Mouse (Mus musculus) macrophage (primary cell): ENCODE data around the gene Hoxb4. TPM values are rescaled to one million over a fixed set of nuclear protein-coding genes. Genes with fewer than 3 reads are reported as not detected.

Experiments
- H3K27ac ChIP-seq: fragments of 350-480 bp; formaldehyde crosslinking; 2 replicates; pipeline ENCODE4 v1.9.0; 2021
- H3K36me3 ChIP-seq: fragments of 350-480 bp; formaldehyde crosslinking; 2 replicates; pipeline ENCODE4 v1.9.0; 2021; ENCODE audit errors: inconsistent target
- H3K4me3 ChIP-seq: fragments of 350-480 bp; formaldehyde crosslinking; 2 replicates; pipeline ENCODE4 v1.9.0; 2021; ENCODE audit errors: inconsistent target
- H3K79me2 ChIP-seq: fragments of 350-480 bp; formaldehyde crosslinking; 2 replicates; pipeline ENCODE4 v1.9.0; 2021; ENCODE audit errors: inconsistent target
- WGBS: methylation state at CpG from one replicate; pipeline ENCODE4 v1.1.7; 2026; ENCODE audit warnings: inconsistent platforms; ENCODE audit not compliant: missing documents; 5-methylcytosine and 5-hydroxymethylcytosine counted together
- polyA plus RNA-seq: library from polyadenylated mRNA; stranded (reverse); fragments of 250-400 nt; gene quantifications from 3 replicates; pipeline ENCODE4 v1.2.4, GENCODE M21; 2018; ENCODE audit warnings: inconsistent platforms
- total RNA-seq, 78 experiments: library from RNA; depleted of rRNA; stranded (reverse); fragments of 250-400 nt; gene quantifications; 1 replicate in 9 of 78; 2 replicates in 24 of 78; 3 replicates in 43 of 78; 4 replicates in 2 of 78; pipeline ENCODE4 v1.2.4; 2018; ENCODE audit warnings: inconsistent platforms in 56 of 78

Hoxb4 gene
- total RNA-seq (2018; cell fraction: chromatin; rRNA removed) = 10 to 100 TPM in 12 of 26 experiments, 1 to 10 TPM in 14; 3.7 to 24.5 (median 9.3) TPM
- 1 to 10 TPM; 1.5 to 5.3 (median 3.4) TPM for total RNA-seq (2018; cell fraction: cytosol; rRNA removed)
- total RNA-seq (2018; cell fraction: nucleus; rRNA removed) = 10 to 100 TPM in 16 of 26 experiments, 1 to 10 TPM in 10; 6.3 to 26.9 (median 10.9) TPM
- 3.3 to 7.4 TPM (median 4.1 TPM) in 3 replicates for polyA plus RNA-seq

DNA sequence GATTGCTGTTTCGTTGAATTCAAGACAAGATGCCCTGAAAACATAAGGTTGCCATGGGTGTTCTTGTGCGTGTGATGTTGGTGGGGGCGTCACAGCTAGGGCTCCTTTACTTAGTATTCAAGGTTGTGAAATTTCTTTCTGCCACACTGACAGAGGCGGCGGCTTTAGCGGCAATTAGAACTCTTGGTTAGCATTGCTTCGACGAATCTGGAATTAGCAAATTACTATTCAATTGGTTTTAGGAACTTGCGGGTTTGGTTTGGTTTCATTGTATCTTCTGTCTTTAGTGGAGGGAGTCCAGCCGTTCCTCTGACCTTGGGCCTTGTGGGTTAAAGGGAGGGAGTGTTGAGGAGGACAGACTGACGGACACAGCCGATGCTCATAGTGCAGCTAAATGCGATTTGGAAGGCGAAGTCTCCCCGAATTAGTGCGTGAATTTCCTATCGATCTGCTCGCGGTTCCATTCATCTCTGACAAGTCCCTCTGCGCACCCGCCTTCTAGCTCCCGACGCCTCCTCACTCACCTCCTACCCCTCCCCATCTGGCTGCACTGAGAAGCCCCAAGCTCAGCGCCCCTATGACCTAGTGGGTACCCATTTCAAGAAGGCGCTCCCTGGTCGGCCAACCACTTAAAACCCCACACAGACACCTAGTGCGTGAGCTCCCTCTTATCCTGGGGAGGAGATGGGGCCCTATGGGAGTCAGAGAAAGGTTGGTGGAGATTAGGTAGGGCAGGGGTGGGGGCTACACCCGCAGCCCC is at the start of gene Hoxb4:
Hoxb4 (plus strand) TSS at position 660 of the 760 bp plus-strand sequence.
- Histone ChIP-seq H3K36me3 (no peaks in the 10 kb centered on the region), H3K79me2 (peaks cover 14% of the 10 kb centered on the region; the same call in 1 of the 2 replicates), H3K27ac (peak within 1 kb of the TSS; percentile 69), H3K4me3 (peak within 1 kb of the TSS; percentile 81)
- WGBS = 31% methylated on average over 28 of the region's 28 CpGs

DNA sequence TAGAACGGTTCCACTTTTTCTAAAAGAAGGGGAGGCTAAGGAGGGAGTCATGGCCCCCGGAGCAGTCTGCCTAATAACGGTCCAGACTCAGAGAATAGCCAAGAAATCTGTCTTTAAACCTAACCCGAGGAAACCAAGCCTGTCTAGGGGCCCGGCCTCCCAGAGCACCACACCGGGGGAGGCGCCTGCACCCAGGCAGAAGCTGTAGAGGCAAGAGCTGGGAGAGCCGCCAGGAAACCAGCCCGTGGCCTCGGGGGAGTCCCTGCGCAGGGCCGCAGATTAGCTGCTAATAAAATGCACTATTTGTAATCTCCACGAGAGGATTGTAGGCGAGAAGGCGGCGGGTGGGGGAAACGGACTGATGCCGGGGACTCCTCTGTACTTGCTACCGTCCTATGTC is 48.2 kb upstream of the Hoxb4 start:
- no peak overlapping the region for H3K4me3 ChIP-seq
- no peak overlapping the region for H3K27ac ChIP-seq
- WGBS = 4% methylated on average over 19 of the region's 19 CpGs
- no peaks in the 10 kb centered on the region for H3K79me2 ChIP-seq
- H3K36me3 ChIP-seq = no peaks in the 10 kb centered on the region

DNA sequence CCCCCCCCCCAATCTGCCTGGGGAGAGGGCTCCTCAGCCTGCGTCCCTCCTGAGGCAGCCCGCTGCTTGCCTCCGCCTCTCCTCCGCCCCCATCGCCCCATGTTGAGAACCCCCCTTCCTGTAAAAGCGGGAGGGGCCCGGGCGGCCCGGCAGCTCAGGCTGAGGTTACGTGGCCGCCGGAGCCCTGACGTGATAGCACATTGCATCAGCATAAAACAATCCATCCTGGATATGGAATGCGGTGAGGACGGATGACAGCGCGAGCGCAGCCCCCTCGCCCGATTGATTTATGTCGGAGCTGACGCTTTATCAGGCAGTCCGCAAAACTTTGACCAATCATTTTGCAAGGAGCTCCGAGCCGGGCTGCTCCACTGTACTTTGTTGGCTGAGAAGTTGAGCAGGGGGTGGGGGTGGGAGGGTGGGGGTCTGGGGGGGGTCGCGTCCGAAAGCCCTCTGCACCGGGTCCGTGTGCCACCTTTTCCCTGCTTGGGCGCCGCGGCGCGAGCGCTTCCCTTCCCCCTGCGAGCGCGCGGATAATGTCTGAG is 47.0 kb upstream of the Hoxb4 start, which contains the start of gene Hoxb9:
Hoxb9 (plus strand) TSS at position 462 of the 545 bp plus-strand sequence.
- 2% methylated on average over 36 of the region's 40 CpGs for WGBS
- H3K79me2 ChIP-seq = no peaks in the 10 kb centered on the region
- no peak within 1 kb of the TSS for H3K27ac ChIP-seq
- H3K36me3 ChIP-seq = no peaks in the 10 kb centered on the region
- no peak within 1 kb of the TSS for H3K4me3 ChIP-seq

DNA sequence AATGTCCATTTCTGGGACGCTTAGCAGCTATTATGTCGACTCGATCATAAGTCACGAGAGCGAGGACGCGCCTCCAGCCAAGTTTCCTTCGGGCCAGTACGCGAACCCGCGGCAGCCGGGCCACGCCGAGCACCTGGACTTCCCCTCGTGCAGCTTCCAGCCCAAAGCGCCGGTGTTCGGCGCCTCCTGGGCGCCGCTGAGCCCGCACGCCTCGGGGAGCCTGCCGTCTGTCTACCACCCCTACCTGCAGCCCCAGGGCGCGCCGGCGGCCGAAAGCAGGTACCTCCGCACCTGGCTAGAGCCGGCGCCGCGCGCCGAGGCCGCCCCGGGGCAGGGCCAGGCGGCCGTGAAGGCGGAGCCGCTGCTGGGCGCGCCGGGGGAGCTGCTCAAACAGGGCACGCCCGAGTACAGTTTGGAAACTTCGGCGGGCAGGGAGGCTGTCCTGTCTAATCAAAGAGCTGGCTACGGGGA is 46.5 kb upstream of the Hoxb4 start:
- no peaks in the 10 kb centered on the region for H3K36me3 ChIP-seq
- no peaks in the 10 kb centered on the region for H3K79me2 ChIP-seq
- no peak overlapping the region for H3K27ac ChIP-seq
- H3K4me3 ChIP-seq = no peak overlapping the region
- WGBS = 2% methylated on average over 52 of the region's 52 CpGs

DNA sequence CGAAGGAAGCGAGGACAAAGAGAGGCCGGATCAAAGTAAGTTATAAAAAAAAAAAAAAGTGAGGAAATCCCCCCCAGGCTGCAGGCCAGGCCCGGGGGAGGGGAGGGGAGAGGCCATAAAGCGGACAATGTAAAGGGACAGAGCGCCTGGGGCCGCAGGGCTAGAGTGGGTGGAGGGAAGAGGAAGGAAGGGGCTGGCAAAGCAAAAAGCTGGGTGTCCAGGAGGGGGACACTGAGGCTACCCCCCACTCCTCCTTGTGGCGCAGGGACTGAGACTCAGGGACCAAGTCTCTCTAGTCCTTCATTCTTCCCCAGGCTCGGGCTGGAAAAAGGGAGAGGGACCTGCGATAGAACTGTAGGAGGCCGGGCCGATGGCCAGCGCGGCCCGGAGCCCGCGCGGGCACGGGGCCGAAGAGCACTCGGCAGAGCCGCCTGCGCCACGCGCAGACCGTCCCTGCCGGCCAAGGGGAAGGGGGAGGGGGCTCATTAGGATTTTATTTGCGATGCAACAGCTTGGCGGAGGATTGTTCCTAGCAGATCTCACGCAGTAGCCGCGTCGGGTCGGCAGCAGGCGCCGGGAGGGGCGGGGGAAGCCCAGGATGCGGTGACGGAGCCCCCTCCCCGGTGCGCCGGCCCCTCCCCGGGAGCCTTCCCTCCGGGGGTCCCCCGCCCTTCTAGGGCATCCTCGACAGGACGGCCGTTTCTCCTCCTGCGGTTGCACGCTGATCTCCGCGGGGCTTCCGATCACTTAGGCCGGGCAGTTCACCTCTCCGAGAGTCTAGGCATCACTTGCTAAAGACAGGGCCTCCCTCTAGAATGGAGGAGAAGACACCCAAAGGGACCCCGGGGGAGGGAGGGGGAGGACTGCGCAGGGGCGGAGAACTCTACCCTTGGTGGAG is 45.8 kb upstream of the Hoxb4 start:
- H3K36me3 ChIP-seq = no peaks in the 10 kb centered on the region
- 2% methylated on average over 42 of the region's 58 CpGs for WGBS
- H3K79me2 ChIP-seq = no peaks in the 10 kb centered on the region
- H3K4me3 ChIP-seq = no peak overlapping the region
- no peak overlapping the region for H3K27ac ChIP-seq

DNA sequence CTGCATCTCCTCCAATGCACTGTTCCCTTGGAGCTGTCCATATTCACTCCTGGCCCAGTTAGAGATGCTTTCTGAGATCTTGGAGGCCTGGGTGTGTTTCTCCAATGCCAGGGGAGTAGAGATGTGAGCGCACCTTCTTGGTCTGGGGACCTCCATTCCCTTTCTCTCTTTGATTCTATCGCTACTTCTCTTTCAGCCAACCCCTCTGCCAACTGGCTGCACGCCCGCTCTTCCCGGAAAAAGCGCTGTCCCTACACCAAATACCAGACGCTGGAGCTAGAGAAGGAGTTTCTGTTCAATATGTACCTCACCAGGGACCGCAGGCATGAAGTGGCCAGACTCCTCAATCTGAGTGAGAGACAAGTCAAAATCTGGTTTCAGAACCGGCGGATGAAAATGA is 43.6 kb upstream of the Hoxb4 start:
- Histone ChIP-seq H3K79me2 (no peaks in the 10 kb centered on the region), H3K4me3 (no peak overlapping the region), H3K36me3 (no peaks in the 10 kb centered on the region), H3K27ac (no peak overlapping the region)
- WGBS = 63% methylated on average over 10 of the region's 10 CpGs

DNA sequence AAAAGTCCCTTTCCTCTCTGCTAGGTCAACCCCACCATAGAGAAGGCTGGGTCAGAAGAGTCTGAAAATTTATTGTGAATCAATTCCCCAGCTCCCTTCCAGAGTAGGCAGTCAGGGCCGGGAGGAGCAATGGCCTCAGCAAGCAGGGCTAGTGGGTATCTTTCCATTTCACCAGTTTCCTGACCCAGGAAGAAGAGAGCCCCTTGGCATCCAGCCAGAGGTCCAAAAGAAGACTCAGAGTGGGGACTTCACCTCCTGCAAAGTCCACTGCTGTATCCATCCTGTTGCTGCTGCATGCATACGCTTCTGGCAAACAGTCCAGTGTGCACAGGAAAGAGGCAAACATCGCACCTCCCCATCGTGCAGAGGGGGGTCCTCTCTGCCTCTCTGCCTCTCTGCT is 42.2 kb upstream of the Hoxb4 start:
- H3K79me2 ChIP-seq = no peaks in the 10 kb centered on the region
- H3K36me3 ChIP-seq = no peaks in the 10 kb centered on the region
- no peak overlapping the region for H3K4me3 ChIP-seq
- H3K27ac ChIP-seq = no peak overlapping the region
- WGBS = 49% methylated on average over 4 of the region's 4 CpGs

DNA sequence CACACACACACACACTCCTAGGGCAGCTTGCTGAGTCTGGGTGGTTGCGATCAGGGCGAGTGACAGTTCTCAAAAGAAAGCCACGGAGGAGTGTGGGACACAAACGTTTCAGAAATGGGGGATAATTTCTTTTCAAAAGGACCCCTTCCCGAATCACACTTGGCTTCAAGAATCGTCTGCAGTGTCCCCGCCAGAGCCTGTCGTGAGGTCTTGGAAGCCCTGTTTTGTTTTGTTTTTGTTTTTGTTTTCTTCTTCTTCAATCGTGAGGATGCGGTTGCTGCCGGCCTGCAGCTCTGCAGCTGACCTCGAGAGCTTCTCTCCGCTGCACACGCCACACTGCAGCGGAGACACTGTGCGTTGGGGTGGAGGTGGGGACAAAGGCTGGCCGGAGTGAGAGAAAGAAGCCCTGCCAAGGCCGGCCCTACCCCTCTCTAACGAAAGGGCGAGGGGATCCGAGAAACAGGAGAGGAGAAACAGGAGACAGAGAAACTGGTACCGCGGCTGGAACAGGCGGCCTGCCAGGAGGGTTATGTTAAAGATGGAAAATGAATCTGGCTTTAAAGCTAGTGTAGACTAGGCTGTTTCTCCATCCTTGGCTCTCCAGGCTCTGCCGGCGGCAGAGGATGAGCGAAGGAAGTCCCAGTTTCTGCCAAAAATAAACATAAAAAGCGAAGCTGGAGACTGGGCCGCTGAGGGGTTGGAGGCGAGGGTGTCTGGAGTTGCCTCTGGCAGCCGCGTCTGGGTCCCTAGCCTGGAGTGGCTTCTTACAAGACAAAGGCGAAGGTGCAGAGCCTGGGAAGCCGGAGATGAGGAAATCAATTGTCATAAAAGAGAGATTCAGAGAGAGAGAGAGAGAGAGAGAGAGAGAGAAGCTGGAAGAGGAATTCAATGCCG is 40.7 kb upstream of the Hoxb4 start:
- Histone ChIP-seq H3K4me3 (no peak overlapping the region), H3K36me3 (no peaks in the 10 kb centered on the region), H3K79me2 (no peaks in the 10 kb centered on the region), H3K27ac (no peak overlapping the region)
- 4% methylated on average over 34 of the region's 35 CpGs for WGBS

DNA sequence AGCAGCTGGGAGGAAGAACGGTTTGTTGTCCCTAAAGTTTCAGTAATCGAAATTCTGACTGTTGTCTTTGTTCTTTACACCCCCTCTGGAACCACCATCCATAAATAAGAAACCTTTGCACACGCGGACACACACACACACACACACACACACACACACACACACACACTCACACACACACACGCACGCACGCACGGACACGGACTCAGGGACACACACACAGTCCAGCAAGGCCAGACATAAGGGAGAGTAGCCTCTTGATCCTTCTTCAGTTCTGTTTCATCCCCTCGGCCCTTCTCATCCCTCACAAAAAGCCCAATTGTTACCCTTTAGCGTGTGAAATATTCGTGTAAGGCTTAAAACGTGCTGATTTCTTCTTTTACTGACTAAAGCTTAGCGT is 39.7 kb upstream of the Hoxb4 start:
- Histone ChIP-seq H3K36me3 (no peaks in the 10 kb centered on the region), H3K79me2 (no peaks in the 10 kb centered on the region)
- WGBS = 17% methylated on average over 10 of the region's 14 CpGs

DNA sequence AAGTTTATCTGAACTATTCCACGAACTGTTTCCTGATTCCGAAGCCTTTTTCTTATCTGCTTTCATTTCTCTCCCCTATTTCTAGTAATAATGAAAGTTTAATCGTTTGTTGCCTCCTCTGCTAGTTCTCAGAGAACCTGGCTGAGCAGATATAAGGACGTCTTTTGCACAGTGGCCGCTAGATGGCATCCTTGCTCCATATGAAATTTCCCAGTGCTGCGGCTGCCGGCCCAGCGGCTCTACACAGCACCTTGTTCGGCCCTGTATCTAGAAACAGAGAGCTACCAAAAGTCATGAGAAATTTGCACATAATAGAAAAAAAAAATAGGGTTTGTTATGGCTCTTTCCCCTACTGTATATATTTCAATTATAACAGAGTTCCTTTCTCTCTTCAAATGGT is 39.3 kb upstream of the Hoxb4 start:
- no peak overlapping the region for H3K27ac ChIP-seq
- H3K36me3 ChIP-seq = no peaks in the 10 kb centered on the region
- H3K4me3 ChIP-seq = no peak overlapping the region
- H3K79me2 ChIP-seq = no peaks in the 10 kb centered on the region
- WGBS = 2% methylated on average over 9 of the region's 9 CpGs

More for the DNA sequence above, 39.7 kb upstream of the Hoxb4 start:
- Histone ChIP-seq H3K27ac (no peak overlapping the region), H3K4me3 (no peak overlapping the region)

DNA sequence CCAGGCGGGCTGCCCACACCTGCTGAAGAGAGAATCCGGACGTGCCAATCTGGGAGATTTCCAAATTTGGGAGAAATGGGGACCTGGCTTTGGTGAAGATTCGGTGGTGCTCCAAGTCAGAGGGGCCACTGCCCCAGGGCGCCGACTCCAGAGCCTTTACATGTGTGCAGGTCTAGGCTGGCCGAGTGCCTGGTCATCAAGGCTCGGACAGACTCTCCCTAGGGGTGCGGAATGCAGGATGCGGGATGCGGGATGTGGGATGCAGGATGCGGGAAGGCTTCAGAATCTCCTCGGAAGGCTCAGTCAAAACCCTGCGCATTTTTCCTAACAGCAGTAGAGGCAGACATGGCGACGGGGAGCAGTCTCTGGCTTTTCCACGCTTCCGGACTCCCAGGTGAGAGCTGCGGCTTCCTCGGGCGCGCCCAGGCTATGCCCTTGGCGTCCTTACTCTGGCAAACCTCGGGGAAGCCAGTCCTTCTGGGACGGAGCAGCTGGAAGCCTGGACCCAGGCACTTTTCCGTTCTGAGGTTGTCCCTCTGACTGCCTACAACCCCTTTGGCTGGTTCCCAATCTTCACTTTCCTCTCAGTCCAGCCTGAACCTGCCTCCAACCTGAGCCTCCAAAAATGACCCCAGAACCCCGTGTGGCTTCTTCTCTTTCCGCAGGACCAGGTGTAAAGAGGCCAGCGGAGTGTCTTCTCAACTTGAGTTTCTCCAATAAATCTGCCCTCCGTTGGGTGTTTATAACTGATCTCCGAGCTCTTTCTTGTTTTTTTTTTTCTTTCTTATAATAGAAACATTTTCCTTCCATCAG is 38.4 kb upstream of the Hoxb4 start:
- WGBS = 18% methylated on average over 31 of the region's 31 CpGs
- Histone ChIP-seq H3K4me3 (no peak overlapping the region), H3K27ac (no peak overlapping the region), H3K36me3 (no peaks in the 10 kb centered on the region), H3K79me2 (no peaks in the 10 kb centered on the region)

DNA sequence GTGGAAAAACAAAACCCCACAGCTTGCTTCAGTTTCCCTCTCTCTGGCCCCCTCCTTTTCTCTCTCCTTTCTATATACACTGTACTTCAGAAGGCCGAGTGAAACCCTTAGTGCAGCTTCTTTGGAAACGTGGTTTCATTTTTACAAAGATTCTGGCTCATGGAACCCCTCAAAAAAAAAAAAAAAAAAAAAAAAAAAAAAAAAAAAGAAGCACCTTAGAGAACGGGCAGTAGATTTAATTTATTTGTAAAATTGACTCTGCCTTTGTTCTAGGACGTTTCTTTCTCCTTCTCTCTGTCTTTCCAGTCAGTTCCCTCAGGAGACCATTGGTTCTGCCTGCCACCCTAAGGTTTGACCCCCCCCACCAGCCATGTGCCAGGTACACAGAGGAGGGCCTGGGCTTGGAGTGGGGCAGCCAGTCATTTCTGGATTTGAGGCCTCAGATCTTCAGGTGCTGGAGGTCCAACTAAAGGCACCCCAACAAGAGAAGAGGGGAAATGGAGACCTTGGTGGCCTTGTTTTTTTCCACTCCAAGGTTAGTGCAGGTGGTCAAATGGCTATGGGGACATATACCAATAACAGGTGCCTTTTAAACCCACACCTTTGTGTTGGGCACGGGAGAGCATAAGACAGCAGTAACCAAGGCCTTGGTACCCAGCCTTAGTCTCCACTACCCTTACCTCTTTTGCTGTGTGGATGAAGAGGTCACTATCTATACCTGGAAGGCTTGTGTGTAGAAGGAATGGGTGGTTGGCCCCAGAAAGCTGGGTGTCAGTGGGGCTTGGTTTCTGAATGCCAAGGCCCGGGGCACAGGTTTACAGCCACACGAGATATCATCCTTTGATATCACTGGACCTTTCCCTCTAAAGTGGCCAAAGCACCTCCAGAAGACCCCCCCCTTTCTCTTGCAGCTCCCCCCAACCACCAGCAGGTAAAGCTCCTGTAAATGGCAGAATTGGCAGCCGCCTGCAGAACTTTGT is 37.4 kb upstream of the Hoxb4 start:
- 57% methylated on average over 7 of the region's 8 CpGs for WGBS
- Histone ChIP-seq H3K36me3 (no peaks in the 10 kb centered on the region), H3K4me3 (no peak overlapping the region), H3K27ac (no peak overlapping the region), H3K79me2 (no peaks in the 10 kb centered on the region)
